Mouse (Mus musculus) frontal cortex, postnatal 36 days (tissue): ENCODE measurements around the gene Celf2.
A peak's percentile ranks its signal among the peaks of the same experiment; 100 is the strongest.

ENCODE experiments used
- DNase-seq, 2 experiments: peaks; one replicate each; pipeline ENCODE4 v3.0.0; 2022; ENCODE audit warnings: low spot score in 2 of 2

Gene Celf2

DNA sequence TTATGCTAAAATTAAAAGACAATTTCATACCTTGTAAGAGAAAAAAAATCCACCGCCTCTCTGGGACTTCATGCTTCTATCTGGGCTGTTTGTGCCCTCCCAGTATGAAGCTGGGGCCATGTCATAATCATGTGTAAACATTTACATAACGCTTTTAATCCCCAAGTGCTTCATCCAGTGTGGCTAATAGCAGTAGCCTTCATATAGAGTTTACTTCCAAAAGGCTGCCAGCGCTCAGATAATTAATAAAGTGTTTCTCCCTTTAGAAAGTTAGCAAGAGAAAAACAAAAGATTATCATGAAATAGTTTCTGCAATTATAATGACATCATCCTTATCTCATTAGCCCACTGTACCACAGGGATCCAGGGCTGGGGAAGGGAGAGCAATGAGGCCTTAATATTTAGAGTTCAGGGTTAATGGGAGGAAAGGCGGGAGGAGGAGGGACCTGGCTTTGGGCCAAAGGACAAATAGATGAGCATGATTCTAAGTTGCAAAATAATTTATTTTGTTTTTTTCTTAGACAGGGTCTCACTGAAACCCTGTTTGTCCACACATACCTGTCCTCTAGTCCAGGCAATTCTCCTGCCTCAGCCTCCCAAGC is 425.8 kb downstream of the Celf2 start:
- DNase-seq = no peak

DNA sequence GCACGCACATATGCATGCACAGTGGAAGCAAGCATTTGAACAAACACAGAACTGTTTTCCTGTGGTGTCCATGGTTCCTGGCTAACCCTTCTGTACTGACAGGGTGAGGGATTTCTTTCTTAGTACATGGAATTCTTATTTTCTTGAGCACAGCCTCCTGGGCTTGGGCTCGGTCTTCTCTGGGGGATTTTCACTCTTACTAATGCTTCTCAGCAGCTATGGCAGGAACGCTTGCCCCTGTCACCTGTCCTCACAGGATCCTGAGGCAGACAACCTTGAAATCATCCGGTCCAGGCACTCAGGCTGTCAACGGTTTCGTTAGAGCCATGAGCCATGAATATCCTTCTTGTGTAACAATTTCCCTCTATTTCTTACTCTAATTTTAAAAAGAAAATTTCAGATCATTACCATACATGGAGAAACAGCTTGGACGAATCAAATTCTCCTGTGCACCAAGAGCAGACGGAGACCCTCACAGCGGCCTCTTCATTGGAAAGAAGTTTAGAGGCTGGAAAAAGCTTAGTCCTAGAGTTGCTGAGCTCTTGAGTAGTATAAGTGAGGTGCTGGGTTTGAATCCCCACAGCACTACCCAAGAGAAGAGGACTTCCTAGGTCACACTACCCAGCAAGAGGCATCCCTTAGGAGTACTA is 426.9 kb downstream of the Celf2 start:
- DNase-seq = no peak

DNA sequence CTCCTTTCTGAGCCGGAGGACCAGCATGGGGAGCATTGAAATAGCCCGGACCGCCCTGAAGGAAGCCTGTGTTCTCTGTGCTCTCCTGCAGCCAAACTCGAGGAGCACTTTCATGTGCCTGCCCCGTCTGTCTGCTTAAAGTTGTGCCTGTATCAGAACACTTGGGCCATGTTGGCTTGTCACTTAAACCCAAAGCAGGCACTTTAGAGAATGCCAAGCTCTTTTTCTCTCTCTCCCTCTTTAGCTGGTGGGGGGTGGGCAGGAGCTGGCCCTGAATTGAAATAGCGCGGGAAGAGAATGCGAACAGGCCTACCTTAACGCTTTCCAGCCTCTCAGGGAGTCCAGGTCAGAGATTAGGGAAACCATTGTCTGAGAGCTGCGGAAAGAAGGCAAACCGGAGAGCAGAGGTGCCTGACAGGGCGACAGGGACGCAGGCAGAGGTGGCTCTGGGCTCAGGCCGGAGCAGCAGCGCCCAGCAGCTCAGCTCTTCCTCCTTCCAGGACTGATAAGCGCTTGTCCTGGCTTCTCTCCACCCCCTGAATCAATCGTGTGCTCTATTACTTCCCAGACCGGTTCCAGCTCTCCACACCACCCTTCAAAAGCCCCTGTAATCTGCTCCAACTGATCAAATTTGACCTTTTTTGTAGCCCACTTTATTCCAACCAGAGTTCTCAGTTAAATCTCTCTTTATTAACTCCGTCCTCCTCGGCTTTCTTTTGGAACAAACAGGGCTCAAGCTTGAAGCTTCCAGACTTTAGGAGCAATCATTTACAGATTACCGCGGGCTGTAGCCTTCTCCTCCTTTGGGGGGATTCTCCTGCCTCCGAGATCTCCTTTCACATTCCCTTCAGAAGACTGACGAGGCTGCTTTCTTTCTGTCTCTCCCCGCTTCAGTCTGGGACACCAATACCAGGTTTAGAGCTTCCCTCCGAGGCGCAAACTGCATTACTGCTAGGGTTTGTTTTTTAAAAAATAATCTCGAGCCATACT is 428.3 kb downstream of the Celf2 start:
- no peak for DNase-seq

DNA sequence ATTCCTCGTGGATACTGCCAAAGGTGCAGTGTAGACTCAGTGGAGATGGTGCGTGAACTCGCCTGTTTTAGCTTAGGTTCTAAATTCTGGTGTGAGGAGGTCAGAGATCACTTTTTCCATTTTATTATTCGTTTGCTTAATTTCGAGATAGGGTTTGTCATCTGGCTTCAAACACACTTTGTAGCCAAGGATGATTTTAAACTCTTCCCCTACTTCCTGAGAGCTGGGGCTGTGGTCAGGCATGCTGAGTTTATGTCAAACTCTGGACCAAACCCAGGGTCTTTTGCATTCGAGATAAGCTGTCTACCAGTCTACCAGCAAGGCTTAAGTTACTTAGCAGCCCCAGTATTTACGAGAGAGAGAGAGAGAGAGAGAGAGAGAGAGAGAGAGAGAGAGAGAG is 429.3 kb downstream of the Celf2 start:
- no peak for DNase-seq

DNA sequence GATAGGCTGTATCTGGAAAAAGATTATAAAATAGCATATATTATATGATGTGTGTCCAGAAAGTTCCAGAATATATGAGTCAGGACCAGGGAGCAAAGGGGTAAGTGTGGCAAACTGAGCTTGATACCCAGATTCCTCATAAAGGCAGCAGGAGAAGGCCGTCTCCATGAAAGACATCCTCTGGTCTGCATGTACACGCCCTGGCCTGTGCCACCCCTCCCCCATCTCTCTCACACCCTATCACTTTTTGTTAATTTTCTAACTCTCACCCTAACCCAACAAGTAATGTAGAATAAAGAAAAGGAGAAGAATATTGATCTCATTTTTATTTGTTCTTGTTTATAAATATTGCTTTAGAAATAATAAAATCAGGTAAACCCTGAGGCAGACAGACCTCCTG is 430.0 kb downstream of the Celf2 start:
- no peak for DNase-seq

DNA sequence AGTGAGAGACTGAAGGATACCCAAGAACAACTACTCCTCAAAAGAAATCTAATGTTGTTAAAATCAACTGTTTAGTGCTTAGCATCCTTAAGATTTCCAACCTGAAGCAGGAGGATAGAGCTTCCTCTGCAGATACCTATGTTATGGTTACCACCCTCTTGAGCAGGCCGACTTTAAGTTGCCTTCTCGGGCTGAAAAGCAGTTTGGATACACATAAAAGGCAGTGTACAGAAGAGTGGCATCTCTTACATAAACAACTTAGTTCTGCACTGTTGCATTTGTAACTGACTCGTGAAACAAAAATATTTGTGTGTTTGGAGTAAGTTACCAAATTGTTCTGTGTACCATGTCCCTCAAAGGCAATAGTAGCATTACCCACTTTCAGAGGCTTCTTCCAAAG is 435.6 kb downstream of the Celf2 start:
- DNase-seq = no peak

DNA sequence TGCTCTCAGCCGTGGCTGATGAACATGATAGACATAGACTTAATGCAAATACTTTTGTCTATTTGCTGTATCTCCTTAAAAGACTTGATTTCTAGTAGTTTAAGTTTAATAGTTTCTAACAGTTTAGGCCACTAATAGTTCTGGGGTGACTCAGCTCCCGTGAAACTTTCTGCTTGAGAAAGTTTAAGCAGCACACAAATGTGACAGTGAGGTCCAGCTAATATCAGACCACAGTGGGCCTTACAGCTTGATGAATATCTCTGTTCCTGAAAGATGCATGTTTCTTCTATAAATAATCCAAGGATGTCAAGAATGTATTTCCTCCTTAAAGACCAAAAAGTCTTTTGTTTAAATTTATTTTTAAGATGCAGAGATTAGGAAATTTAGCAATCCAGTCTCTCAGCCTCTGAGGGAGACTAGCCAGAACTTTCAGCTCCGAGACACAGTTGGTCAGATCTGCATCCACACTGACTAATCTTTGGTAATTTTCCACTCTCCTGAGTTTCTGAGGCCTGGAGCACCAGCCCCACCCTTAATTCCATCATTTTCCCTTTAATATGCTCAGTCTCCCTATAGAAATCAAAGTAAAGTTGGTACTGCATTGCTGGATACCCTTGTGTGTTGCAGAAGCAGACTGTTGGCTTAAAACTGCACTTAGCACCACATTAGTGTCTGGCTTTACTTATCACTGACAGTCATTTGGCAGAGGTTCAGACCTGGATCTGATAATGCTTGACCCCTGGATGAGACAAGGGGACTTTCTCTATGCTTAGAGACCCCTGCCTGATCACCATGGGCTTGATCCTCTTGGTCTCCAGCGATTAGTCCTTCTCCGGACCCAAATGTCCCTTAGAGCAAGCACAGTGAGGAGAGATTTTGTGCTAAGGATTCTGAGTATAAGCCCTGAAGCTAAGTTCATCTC is 436.8 kb downstream of the Celf2 start:
- no peak for DNase-seq

DNA sequence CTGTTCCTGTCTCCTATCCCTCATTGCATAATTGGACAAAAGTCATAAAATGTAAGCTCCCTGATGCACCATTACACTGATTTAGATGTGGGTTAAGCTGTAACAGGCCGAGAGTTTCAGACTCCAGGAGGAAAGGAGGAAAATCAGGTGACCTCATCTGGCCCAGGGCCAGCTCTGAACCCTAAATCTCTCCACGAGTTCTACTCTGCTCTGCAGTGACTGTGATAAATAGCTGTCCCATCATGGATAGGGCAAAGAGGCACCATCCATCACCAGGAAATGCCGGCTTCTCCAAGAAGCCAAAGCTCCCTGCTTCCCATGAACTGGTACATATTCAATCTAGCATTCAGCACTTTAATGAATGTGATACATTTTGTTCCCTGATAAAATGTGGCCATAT is 439.9 kb downstream of the Celf2 start:
- no peak for DNase-seq

DNA sequence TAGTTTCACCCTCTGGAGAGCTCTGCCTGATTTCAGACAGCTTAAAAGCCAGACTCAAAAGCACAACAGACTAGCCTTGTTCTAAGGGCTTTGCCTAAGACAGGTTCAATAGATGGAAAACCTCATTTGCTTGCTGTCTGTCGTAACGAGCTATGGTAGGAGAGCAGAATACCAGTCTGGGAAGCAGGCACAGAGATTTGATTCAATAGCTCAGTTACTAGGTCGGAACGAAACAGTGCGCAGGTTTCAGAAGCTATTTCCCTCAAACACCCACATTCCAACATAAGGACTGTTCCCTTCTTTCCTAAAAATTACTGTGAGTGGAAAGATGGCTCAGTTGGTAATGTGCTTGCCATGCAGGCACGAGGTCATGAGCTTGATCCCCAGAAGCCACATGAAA is 441.1 kb downstream of the Celf2 start:
- DNase-seq = no peak

DNA sequence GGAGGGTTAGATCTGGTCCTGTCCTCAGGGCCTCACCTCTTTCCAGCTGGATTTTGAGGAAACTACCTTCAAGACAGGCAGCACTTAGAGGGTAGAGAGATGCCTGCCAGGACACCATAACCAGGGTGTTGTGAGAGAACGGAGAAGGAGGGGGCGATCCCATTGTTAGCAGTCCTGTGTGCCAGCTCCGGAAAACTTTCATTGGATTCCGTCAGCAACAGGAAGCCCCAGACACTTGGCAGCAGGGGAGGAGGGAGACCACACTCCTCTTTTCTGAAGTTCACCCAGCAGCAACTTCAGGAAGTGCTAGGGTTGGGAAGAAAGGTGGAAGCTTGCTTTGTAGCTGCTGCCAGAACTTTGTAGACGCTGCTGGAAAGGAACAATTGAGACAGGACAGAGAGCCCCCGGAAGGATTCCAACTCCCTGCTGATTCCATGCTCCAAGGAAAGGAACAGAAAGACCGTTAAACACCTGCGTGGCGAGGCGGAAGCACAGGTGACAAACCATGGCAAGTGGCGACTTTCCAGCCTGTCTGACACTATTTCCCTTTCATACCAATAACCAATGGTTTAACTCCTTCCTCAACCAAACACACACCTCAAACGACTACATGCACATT is 445.7 kb downstream of the Celf2 start:
- DNase-seq = no peak

DNA sequence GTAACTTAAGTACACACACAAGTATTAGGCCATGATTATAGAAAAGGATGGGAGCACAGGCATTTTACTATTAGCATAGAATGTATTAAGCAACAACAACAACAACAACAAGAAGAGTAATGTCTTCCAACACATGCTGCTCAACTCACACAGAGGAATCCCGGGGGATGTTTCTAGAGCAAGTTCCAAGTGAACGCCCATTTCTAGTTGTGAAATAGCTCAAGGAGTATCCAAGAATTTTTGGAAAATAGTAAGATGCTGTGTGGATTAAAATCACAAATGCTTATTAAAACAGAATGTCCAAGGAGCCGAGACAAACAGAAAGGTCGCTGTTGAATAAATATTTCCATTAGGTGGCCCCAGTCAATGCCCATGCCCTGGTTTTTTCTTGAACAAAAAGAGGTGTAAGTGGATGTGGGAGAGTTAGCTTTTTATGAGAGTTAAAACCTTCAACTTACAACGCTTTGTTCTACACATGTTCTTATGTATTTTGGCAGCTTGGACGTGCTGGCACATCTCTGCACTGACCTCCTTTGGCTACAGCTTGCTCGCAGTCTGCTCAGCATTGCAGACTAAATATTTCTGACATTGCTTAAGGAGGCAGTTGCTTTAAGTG is 448.8 kb downstream of the Celf2 start:
- DNase-seq = no peak

DNA sequence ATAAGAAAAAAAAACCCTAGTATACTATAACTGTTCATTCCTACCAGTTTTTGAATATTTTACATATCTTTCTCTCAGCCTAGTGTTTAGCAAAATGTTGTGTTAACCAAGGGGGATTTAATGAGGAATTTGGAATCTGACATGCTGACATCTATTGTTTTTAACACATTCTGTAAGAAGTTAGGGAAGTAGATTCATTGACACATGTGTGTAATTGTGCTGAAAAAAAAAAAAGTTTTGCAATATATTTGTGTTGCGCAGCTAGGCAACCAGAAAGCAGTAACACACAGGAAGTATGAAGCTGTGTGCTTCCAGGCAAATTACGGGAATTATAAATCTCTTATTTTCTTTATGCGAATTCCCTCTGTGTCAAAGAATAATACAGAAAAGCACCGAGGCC is 453.0 kb downstream of the Celf2 start:
- no peak for DNase-seq

DNA sequence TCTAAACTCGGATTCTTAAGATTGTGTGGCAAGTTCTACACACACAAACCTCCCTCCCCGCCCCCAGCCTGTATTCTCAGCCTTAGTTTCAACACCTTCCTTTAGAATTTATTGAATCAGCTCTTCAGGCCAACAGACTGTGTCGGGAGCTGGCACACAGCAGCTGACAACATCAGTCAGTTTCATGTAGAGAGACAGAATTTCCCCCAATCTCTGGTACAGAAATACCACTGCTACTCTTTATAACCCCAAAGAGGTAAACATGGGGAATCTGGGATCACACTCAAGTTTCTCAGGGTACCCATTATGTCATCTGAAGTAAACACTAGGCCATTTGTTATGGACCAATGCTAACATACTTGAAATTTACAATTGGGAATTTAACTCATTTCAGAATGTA is 453.4 kb downstream of the Celf2 start:
- DNase-seq = no peak

DNA sequence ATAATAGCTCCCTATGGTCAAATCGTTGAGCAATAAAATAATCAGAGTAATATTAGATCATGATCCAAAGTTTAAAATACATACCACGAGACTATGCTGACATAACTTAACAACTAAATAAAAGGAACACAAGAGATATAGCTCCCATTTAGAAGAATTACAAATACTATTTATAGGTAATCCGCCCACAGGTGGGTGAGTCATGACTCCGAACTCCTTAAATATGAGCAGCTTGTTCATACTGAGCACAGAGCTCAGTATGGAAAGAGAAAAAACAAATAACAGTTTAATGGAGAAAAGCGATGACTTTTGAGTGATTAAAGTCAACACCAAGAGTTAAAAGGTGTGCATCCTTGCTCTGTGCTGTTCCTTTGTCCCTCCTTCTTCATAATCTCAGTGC is 458.3 kb downstream of the Celf2 start:
- peak in 1 of 2 experiments; percentile 64 for DNase-seq

DNA sequence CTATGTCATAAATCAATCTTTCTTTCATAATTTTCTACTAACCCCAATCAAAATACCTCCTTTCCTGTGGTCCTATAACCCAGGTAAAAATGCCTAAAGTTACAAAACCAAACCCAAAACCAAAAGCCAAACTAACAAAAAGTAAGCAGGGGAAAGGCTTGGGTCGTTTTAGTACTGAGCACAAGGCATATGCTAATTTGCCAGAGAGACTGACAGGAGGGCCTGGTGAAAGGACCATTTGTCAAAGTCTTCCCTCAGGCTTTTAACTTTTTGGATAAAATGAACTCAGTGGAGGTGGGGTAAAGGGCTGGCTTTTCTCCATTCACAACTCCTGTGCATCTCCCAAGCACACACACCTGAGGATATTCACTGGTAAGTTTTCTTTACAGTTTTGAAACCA is 463.2 kb downstream of the Celf2 start:
- DNase-seq = no peak

DNA sequence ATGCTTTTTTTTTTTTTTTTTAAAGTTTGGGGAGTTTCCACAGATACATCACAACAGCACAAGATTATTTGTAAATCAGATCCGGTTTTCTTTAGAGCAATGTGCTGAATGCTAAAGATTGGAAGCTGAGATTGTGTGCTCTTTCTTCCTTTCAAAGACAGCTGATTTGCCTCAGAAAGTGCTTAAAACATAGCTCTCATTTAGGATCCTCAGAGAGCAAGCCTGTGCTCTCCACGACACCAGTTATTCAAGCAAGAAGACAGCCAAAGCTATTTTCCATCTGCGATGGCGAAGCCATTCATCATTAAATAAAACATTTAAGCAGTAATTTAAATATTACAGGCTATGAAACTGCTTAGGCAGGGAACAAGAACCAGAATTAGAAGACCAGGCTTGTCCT is 463.8 kb downstream of the Celf2 start:
- no peak for DNase-seq

DNA sequence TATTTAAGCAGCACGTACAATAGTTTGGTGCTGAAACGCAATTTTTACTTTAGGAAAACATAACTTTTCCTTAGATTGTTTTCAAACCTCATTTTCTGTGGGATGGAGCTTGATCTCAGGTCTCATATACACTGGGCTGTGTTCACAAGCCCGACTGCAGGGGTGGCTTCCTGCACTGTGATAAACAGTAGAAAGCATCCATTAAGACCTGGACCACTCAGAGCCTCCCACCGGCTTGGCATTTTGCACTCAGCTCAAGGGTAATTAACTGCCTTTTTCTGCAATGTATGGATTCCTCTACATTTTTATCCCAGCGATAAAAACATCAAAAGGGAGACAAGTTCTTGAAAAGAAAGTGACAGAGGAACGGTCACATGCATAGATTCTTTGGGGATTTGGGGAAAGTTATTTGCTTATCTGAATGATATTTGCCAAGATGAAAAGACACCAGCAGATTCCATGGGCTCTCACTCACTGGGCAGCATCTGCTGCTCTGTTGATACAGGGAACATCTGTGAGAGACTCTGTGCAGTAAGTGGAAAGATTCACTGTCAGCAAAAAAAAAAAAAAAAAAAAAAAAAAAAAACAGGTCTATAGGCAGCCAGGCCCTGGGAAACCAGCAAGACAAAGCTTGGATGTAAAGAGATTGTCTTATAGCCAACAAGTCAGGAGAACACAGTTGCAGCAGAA is 465.4 kb downstream of the Celf2 start:
- no peak for DNase-seq

DNA sequence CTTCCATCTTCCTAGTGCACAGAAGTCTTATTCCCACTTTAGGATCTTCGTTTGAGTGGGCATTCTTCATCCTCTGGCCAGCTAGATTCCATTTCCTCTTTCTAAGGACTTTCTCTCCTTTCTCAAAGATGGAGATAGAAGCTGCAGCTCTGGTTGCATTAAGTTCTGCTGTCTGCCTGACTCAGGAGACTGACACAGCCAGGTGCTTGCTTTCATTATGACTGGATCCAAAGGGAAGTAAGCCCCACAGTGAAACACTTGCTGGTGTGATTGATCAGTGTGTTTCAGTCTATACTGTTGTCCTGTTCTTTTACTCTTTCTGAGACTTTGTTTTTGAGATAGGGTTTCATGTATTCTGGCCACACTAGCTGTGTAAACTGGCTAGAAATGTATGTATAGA is 468.4 kb downstream of the Celf2 start:
- DNase-seq = no peak

DNA sequence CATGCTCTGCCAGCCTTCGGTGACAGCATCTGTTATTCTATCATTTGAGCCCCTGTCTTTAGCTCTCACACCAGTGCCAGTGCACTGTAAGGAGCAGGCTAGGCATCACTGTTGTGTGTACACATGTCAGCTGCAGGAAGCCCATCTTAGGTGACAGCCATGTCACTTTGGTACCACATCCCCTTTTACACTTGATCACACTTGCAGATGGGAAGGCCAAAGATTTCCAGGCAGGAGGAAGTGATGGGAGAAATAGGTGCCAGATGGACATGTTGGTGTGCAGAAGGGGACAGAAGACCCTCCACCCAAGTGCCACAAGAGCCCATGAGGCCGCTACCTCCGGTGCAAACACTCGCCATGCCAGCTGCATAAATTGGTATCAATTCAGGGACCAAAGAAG is 470.4 kb downstream of the Celf2 start:
- DNase-seq = no peak

DNA sequence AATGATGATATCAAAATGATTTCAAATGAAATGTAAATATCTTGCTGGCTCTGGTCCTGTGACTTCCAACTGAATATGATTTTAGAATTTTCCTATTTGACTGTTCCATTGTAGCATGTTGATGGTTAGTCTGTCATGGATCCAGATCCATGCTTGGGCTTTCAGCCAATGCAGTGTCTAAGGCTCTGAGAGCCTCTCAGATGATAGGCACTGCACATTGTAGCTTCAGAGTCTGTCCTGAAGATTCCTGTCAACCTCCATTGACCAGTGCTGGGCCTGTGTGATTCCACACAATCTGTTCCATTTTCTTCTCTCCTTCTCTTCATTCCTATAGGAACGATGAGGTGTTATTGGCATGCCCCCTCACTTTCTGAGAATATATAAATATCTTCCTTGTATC is 478.0 kb downstream of the Celf2 start:
- DNase-seq = no peak
